In genomic region chr12:73997297-73998127, GRCm38 (mm10) we compare ENCODE assay signal across 7 mouse cellular contexts. TPM values are rescaled to one million over a fixed set of nuclear protein-coding genes. Genes with fewer than 3 reads are reported as not detected.
DNase-seq lines count a peak whose midpoint lies in the region; ATAC-seq lines count a peak whose summit lies in the region.

Gene Syt16 (plus strand): TSS chr12:73997661.

- H3K9me3 ChIP-seq in lung, embryonic 16.5 days (ENCODE audit: control insufficient read depth, low read length), result no peaks in the 10 kb centered on the region
- no peaks in the 10 kb centered on the region for H3K9me3 ChIP-seq in embryonic facial prominence, embryonic 12.5 days
- no peaks in the 10 kb centered on the region for H3K9me3 ChIP-seq in intestine, embryonic 14.5 days (ENCODE audit: control insufficient read depth, low read length)
- H3K9me3 ChIP-seq in liver, embryonic 16.5 days (replicated peaks; ENCODE audit: control insufficient read depth, low read length), result no peaks in the 10 kb centered on the region
- no peaks in the 10 kb centered on the region for H3K9me3 ChIP-seq in stomach, embryonic 15.5 days

- peak within 1 kb of the TSS; percentile 66 for H3K9ac ChIP-seq in lung, embryonic 16.5 days (ENCODE audit: low read length)
- peak within 1 kb of the TSS; percentile 63 for H3K9ac ChIP-seq in embryonic facial prominence, embryonic 12.5 days
- peak within 1 kb of the TSS; percentile 51 for H3K9ac ChIP-seq in intestine, embryonic 14.5 days (ENCODE audit: low read length)
- H3K9ac ChIP-seq in liver, embryonic 16.5 days (ENCODE audit: low read depth, low read length), result no peak within 1 kb of the TSS
- H3K9ac ChIP-seq in stomach, embryonic 15.5 days, result no peak within 1 kb of the TSS; the same call in 1 of the 2 replicates

- peak within 1 kb of the TSS; percentile 61 for H3K4me3 ChIP-seq in lung, embryonic 16.5 days (ENCODE audit: low read length)
- H3K4me3 ChIP-seq in embryonic facial prominence, embryonic 12.5 days, result peak within 1 kb of the TSS; percentile 58
- peak within 1 kb of the TSS; percentile 41 for H3K4me3 ChIP-seq in intestine, embryonic 14.5 days (ENCODE audit: low read depth, low read length)
- H3K4me3 ChIP-seq in liver, embryonic 16.5 days (ENCODE audit: low read depth, low read length), result peak within 1 kb of the TSS; percentile 31
- H3K4me3 ChIP-seq in stomach, embryonic 15.5 days (replicated peaks), result peak within 1 kb of the TSS; percentile 54

- no peaks in the 10 kb centered on the region for H3K36me3 ChIP-seq in lung, embryonic 16.5 days (ENCODE audit: control insufficient read depth, insufficient read depth, low read length)
- H3K36me3 ChIP-seq in embryonic facial prominence, embryonic 12.5 days, result no peaks in the 10 kb centered on the region
- no peaks in the 10 kb centered on the region for H3K36me3 ChIP-seq in intestine, embryonic 14.5 days (ENCODE audit: control insufficient read depth, insufficient read depth, low read length)
- no peaks in the 10 kb centered on the region for H3K36me3 ChIP-seq in liver, embryonic 16.5 days (ENCODE audit: control insufficient read depth, insufficient read depth)
- no peaks in the 10 kb centered on the region for H3K36me3 ChIP-seq in stomach, embryonic 15.5 days

- 0 out of 2 replicates have a peak, but pooled peaks cover 3% of the 10 kb centered on the region for H3K4me1 ChIP-seq in lung, embryonic 16.5 days (replicated peaks; ENCODE audit: control insufficient read depth, insufficient read depth, low read length)
- H3K4me1 ChIP-seq in embryonic facial prominence, embryonic 12.5 days, result peaks cover 5% of the 10 kb centered on the region; the same call in 1 of the 2 replicates
- no peaks in the 10 kb centered on the region for H3K4me1 ChIP-seq in intestine, embryonic 14.5 days (replicated peaks; ENCODE audit: control insufficient read depth, insufficient read depth, low read length)
- no peaks in the 10 kb centered on the region; the same call in 1 of the 2 replicates for H3K4me1 ChIP-seq in liver, embryonic 16.5 days (ENCODE audit: control insufficient read depth, low read depth, low read length)
- H3K4me1 ChIP-seq in stomach, embryonic 15.5 days, result no peaks in the 10 kb centered on the region

- peak; percentile 31; the same call in 1 of the 2 replicates for ATAC-seq in lung, embryonic 16.5 days (ENCODE audit: low read depth)
- ATAC-seq in embryonic facial prominence, embryonic 12.5 days (ENCODE audit: insufficient number of reproducible peaks, insufficient read depth, low FRiP score, low TSS enrichment), result 0 out of 2 replicates have a peak, but pooled peaks have one; percentile 22
- peak; percentile 50 for ATAC-seq in intestine, embryonic 14.5 days (replicated peaks; ENCODE audit: low FRiP score, low TSS enrichment, low read depth)
- ATAC-seq in liver, embryonic 16.5 days (ENCODE audit: low read depth), result no peak
- no peak for ATAC-seq in stomach, embryonic 15.5 days (ENCODE audit: insufficient read depth, low FRiP score, low read depth)

- DNase-seq in lung, postnatal 36 days, result no peak
- DNase-seq in intestine, embryonic 14.5 days (ENCODE audit: low spot score), result peak; percentile 63
- no peak for DNase-seq in lung, postnatal 4 days

- WGBS in lung, embryonic 16.5 days, result 2% methylated on average over 28 of the region's 67 CpGs
- WGBS in embryonic facial prominence, embryonic 12.5 days, result 2% methylated on average over 63 of the region's 67 CpGs
- 2% methylated on average over 52 of the region's 67 CpGs for WGBS in intestine, embryonic 14.5 days
- WGBS in liver, embryonic 16.5 days (ENCODE audit: insufficient replicate concordance), result 3% methylated on average over 32 of the region's 67 CpGs
- 2% methylated on average over 65 of the region's 67 CpGs for WGBS in stomach, embryonic 15.5 days

- no peak within 1 kb of the TSS for H3K27ac ChIP-seq in lung, embryonic 16.5 days (ENCODE audit: low read length)
- H3K27ac ChIP-seq in embryonic facial prominence, embryonic 12.5 days, result no peak within 1 kb of the TSS
- no peak within 1 kb of the TSS for H3K27ac ChIP-seq in intestine, embryonic 14.5 days (ENCODE audit: low read depth)
- no peak within 1 kb of the TSS for H3K27ac ChIP-seq in liver, embryonic 16.5 days (ENCODE audit: low read length)
- H3K27ac ChIP-seq in stomach, embryonic 15.5 days, result no peak within 1 kb of the TSS

- peak within 1 kb of the TSS; percentile 97 for H3K4me2 ChIP-seq in lung, embryonic 16.5 days (ENCODE audit: low read depth, low read length)
- peak within 1 kb of the TSS; percentile 90 for H3K4me2 ChIP-seq in embryonic facial prominence, embryonic 12.5 days (replicated peaks)
- H3K4me2 ChIP-seq in intestine, embryonic 14.5 days (ENCODE audit: low read length), result peak within 1 kb of the TSS; percentile 97
- peak within 1 kb of the TSS; percentile 44 for H3K4me2 ChIP-seq in liver, embryonic 16.5 days (ENCODE audit: low read depth, low read length)
- H3K4me2 ChIP-seq in stomach, embryonic 15.5 days, result peak within 1 kb of the TSS; percentile 95

- peaks cover 15% of the 10 kb centered on the region for H3K27me3 ChIP-seq in lung, embryonic 16.5 days (ENCODE audit: control insufficient read depth, insufficient read depth, low read depth, low read length)
- H3K27me3 ChIP-seq in embryonic facial prominence, embryonic 12.5 days, result peaks cover 29% of the 10 kb centered on the region
- peaks cover 26% of the 10 kb centered on the region for H3K27me3 ChIP-seq in intestine, embryonic 14.5 days (replicated peaks; ENCODE audit: control insufficient read depth, insufficient read depth, low read length)
- H3K27me3 ChIP-seq in liver, embryonic 16.5 days (ENCODE audit: control insufficient read depth, insufficient read depth, low read depth, low read length), result peaks cover 30% of the 10 kb centered on the region
- H3K27me3 ChIP-seq in stomach, embryonic 15.5 days (replicated peaks), result peaks cover 21% of the 10 kb centered on the region

RNA-seq across cellular contexts. Expression of gene Syt16, which starts in this region (rescaled TPM):
- polyA plus RNA-seq in lung, embryonic 16.5 days (2015; fragmentation: Nextera tagmentation; extraction: Ambion mirVana), result 0.30 and 0.34 TPM in 2 replicates
- polyA plus RNA-seq in embryonic facial prominence, embryonic 12.5 days (2016; fragmentation: Nextera tagmentation; extraction: Ambion mirVana), result 7.7 and 9.6 TPM in 2 replicates
- 1.8 and 1.9 TPM in 2 replicates for polyA plus RNA-seq in intestine, embryonic 14.5 days (2014; fragmentation: Nextera tagmentation; extraction: Ambion mirVana)
- 0.12 TPM in 1 of 2 replicates, not detected in the other for polyA plus RNA-seq in liver, embryonic 16.5 days (2015; fragmentation: Nextera tagmentation; extraction: Ambion mirVana)
- polyA plus RNA-seq in stomach, embryonic 15.5 days (2015; fragmentation: Nextera tagmentation; extraction: Ambion mirVana), result 2.1 and 2.4 TPM in 2 replicates

Comparison
In these comparisons a context has a peak if more than half of its experiments do, and no peak if none do; other contexts are left out.
1. Peak in ATAC-seq, H3K4me3 ChIP-seq, H3K9ac ChIP-seq and H3K4me2 ChIP-seq in lung, embryonic 16.5 days; RNA of the gene not detected or under 1 TPM.
2. ATAC-seq: peak in embryonic facial prominence, embryonic 12.5 days (single experiment) and intestine, embryonic 14.5 days (single experiment); none in liver, embryonic 16.5 days (single experiment) and stomach, embryonic 15.5 days (single experiment).
3. H3K4me2 ChIP-seq: peak in every context shown above with its lines; median percentile 97 in lung, embryonic 16.5 days; 97 in intestine, embryonic 14.5 days; 95 in stomach, embryonic 15.5 days; 90 in embryonic facial prominence, embryonic 12.5 days; 44 in liver, embryonic 16.5 days.
4. H3K9ac ChIP-seq: peak in embryonic facial prominence, embryonic 12.5 days (single experiment) and intestine, embryonic 14.5 days (single experiment); none in liver, embryonic 16.5 days (single experiment) and stomach, embryonic 15.5 days (single experiment).
5. Peak in every context shown above with its lines, with median percentiles within 50 percentile points of each other: H3K4me3 ChIP-seq.